Mouse (Mus musculus) myocyte (in vitro differentiated cells): ENCODE measurements around the gene Fcer1g. TPM values are rescaled to one million over a fixed set of nuclear protein-coding genes. Genes with fewer than 3 reads are reported as not detected.
"Not testable (repeated sequence)": the region's sequence is repeated elsewhere in the genome, so short reads cannot be mapped to it uniquely, and the experiment has no call there.

ENCODE experiments used
- H3K27me3 ChIP-seq: one replicate; pipeline ENCODE4 v1.6.1; 2011; ENCODE audit not compliant: control insufficient read depth, insufficient read depth, insufficient read length
- H3K36me3 ChIP-seq: one replicate; pipeline ENCODE4 v1.6.1; 2011; ENCODE audit not compliant: control insufficient read depth, insufficient read depth
- H3K4me2 ChIP-seq: one replicate; pipeline ENCODE4 v1.6.1; 2011; ENCODE audit warnings: low read depth, control low read depth
- H3K4me3 ChIP-seq: one replicate; pipeline ENCODE4 v1.5.1; 2011; ENCODE audit warnings: mild to moderate bottlenecking, control low read depth, moderate library complexity
- H3K79me2 ChIP-seq: one replicate; pipeline ENCODE4 v1.6.1; 2011; ENCODE audit not compliant: control insufficient read depth, insufficient read depth
- H3ac ChIP-seq: one replicate; pipeline ENCODE4 v1.6.1; 2011; ENCODE audit not compliant: control insufficient read depth, insufficient read length
- CEBPB ChIP-seq: IDR thresholded peaks from 2 replicates; pipeline ENCODE4 v1.6.1; 2011; ENCODE audit warnings: mild to moderate bottlenecking, moderate library complexity; ENCODE audit not compliant: poor library complexity, insufficient read depth, severe bottlenecking
- E2F4 ChIP-seq: IDR thresholded peaks from one replicate; pipeline ENCODE4 v1.6.1; 2011; ENCODE audit warnings: mild to moderate bottlenecking, control low read depth, moderate library complexity; ENCODE audit not compliant: insufficient read depth
- MAX ChIP-seq: IDR thresholded peaks from one replicate; pipeline ENCODE4 v1.6.1; 2011; ENCODE audit warnings: low read depth, mild to moderate bottlenecking, control low read depth
- MYOD1 ChIP-seq, 3 experiments: IDR thresholded peaks; one replicate each; pipeline ENCODE4 v1.6.1; 2011; ENCODE audit warnings: control low read depth in 2 of 3, low read depth in 2 of 3, mild to moderate bottlenecking in 2 of 3, moderate library complexity in 1 of 3; ENCODE audit not compliant: insufficient read length in 2 of 3, control insufficient read depth in 1 of 3
- MYOG ChIP-seq, 3 experiments: IDR thresholded peaks; one replicate each; pipeline ENCODE4 v1.6.1; 2011; ENCODE audit warnings: control low read depth in 2 of 3, low read depth in 2 of 3, mild to moderate bottlenecking in 2 of 3; ENCODE audit not compliant: insufficient read length in 2 of 3, control insufficient read depth in 1 of 3, insufficient read depth in 1 of 3
- POLR2A ChIP-seq: IDR thresholded peaks from one replicate; pipeline ENCODE4 v1.6.1; 2011; ENCODE audit warnings: low read depth, mild to moderate bottlenecking, control low read depth, moderate library complexity; ENCODE audit not compliant: insufficient read length
- POLR2AphosphoS2 ChIP-seq: IDR thresholded peaks from one replicate; pipeline ENCODE4 v1.6.1; 2011; ENCODE audit warnings: low read depth, control low read depth; ENCODE audit not compliant: insufficient read length
- REST ChIP-seq: IDR thresholded peaks from one replicate; pipeline ENCODE4 v1.6.1; 2011; ENCODE audit warnings: mild to moderate bottlenecking, control low read depth, moderate library complexity; ENCODE audit not compliant: insufficient read depth, insufficient read length
- SRF ChIP-seq: IDR thresholded peaks from one replicate; pipeline ENCODE4 v1.6.1; 2011; ENCODE audit warnings: low read depth; ENCODE audit not compliant: control insufficient read depth, insufficient read length
- TCF12 ChIP-seq: IDR thresholded peaks from one replicate; pipeline ENCODE4 v1.6.1; 2011; ENCODE audit warnings: mild to moderate bottlenecking, control low read depth; ENCODE audit not compliant: poor library complexity, insufficient read depth, severe bottlenecking
- TCF3 ChIP-seq: IDR thresholded peaks from one replicate; pipeline ENCODE4 v1.6.1; 2011; ENCODE audit warnings: low read depth, control low read depth; ENCODE audit not compliant: insufficient read length
- USF1 ChIP-seq: IDR thresholded peaks from one replicate; pipeline ENCODE4 v1.6.1; 2011; ENCODE audit warnings: low read depth, mild to moderate bottlenecking, control low read depth, moderate library complexity
- polyA plus RNA-seq: library from polyadenylated mRNA; unstranded; fragments of >200 nt; fragmentation: generic; extraction: Trizol; gene quantifications from one replicate; pipeline ENCODE4 v1.2.1, GENCODE M21; 2012; ENCODE audit warnings: missing spikeins

Fcer1g gene
- polyA plus RNA-seq, 1 experiment, result not detected

DNA sequence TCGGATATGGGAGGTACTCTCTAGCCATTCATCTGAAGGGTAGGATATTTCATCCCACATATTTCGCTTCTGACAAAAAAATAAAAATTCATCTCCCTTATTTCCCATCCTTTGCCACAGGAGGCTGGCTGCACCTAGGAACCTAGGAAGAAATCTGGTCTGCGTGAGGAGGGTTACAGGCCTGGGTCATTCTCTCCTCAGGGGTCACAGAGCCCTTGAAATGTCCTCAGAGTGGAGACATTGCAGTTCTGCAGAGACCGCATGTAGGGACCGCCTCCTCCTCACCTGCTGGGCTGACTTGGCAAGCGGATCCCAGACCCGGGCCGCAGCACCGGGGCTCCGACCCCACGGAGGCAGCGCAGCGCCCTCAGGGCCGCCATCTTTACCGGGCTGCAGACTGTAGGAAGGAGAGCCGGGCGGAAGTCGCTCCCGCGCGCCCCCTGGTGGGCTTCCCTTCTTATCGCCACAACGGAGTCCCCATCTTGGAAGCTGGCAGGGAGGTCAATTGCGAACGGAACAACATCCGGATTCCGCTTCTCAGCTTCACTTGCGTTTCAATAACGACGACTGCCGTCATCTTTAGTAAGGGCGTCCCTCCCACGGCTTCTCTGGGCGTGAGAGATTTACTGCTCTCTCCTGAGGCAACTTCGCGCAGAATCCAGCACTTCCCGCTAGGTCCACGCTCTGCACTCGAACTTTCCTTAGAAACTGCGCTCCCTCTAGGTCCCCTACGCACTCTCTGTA lies 12.7 kb upstream of the Fcer1g start:
- TF ChIP-seq MYOG (IDR thresholded peaks at IDR 0.05; ENCODE audit: control insufficient read depth in 1 of 3, insufficient read depth in 1 of 3, insufficient read length in 2 of 3, low read depth in 2 of 3) (no peak), POLR2AphosphoS2 (peak; percentile 67), POLR2A (peak; percentile 81)
- Histone ChIP-seq H3K4me2 (peak overlapping the region; percentile 98), H3K4me3 (peak overlapping the region; percentile 62), H3K27me3 (no peaks in the 10 kb centered on the region), H3K79me2 (peaks cover 29% of the 10 kb centered on the region), H3ac (no peak overlapping the region), H3K36me3 (no peaks in the 10 kb centered on the region)

DNA sequence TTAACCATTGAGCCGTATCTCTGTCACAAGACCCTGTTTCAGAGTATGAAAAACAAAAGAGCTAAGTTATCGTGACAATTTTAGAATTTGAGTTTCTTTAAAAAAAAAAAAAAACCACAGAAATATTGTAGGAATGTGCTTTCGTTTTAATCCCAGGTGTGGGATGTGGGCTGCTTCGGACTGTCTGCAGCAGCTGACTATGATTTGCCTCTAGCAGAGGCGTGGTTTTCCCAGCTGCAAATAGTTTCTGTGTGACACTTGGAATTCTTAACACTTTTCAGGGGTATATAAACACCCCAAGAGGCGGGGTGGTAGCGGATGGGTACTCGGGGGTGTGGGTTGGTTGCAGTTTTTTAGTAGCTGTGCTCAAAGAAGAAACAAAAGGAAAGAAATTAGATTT lies 11.2 kb upstream of the Fcer1g start:
- peaks cover 29% of the 10 kb centered on the region for H3K79me2 ChIP-seq
- no peak overlapping the region for H3ac ChIP-seq
- H3K4me2 ChIP-seq, result peak overlapping the region; percentile 97
- H3K36me3 ChIP-seq, result no peaks in the 10 kb centered on the region
- no peaks in the 10 kb centered on the region for H3K27me3 ChIP-seq
- peak overlapping the region; percentile 62 for H3K4me3 ChIP-seq
- TF ChIP-seq REST, result no peak
- TF ChIP-seq E2F4, result no peak
- peak in 2 of 3 experiments; percentile 6 to 54 for TF ChIP-seq MYOD1 (IDR thresholded peaks at IDR 0.05; ENCODE audit: control insufficient read depth in 1 of 3, insufficient read length in 2 of 3, low read depth in 2 of 3)
- TF ChIP-seq MYOG (IDR thresholded peaks at IDR 0.05; ENCODE audit: control insufficient read depth in 1 of 3, insufficient read depth in 1 of 3, insufficient read length in 2 of 3, low read depth in 2 of 3), result peak in 1 of 3 experiments; percentile 49
- TF ChIP-seq POLR2A, result no peak
- TF ChIP-seq CEBPB, result no peak
- TF ChIP-seq TCF3, result no peak
- TF ChIP-seq MAX, result no peak
- TF ChIP-seq USF1, result no peak
- TF ChIP-seq SRF, result no peak
- no peak for TF ChIP-seq POLR2AphosphoS2
- TF ChIP-seq TCF12, result peak; percentile 24

DNA sequence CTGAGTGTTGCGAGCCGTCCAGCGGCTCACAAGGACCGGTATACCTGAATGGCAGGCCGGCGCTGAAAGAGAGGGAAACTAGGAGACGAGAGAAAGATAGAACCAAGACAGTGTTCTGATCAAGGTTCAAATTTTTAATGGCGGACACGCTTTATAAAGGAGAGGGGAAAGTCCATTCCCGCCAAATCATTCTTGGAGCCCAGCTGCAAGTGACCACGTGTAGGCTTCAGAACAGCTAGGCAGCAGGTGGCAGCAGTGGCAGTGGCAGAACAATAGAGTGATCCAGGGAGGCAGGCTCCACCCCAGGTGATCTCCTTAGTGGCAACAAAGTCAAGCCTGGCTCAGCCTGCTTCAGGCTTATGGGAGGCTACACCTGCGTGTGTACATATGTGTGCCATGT lies 7.8 kb upstream of the Fcer1g start:
- Histone ChIP-seq H3K36me3 (peaks cover 13% of the 10 kb centered on the region), H3K79me2 (peaks cover 29% of the 10 kb centered on the region)
- H3ac ChIP-seq, H3K4me2 ChIP-seq, H3K4me3 ChIP-seq, H3K27me3 ChIP-seq: not testable (repeated sequence)

DNA sequence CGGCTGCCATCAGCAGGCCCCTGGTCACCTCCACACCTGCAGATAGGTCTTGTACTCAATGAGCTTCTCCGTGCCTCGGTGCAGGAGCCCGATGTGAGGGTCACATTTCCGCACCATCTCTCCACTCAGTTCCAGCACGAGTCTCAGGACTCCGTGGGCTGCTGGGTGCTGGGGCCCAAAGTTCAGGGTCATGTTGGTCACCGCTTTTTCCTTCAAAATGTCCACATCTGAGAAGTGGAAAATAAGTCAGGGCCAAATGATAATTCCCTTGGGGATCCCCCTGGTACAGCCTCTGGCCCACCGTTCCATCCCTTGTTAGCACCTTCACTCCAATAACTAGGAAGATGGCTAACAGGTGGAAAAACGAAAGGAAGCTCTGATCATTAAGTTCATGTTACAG lies 6.7 kb upstream of the Fcer1g start:
- no peaks in the 10 kb centered on the region for H3K27me3 ChIP-seq
- H3K36me3 ChIP-seq, result peaks cover 18% of the 10 kb centered on the region
- peaks cover 19% of the 10 kb centered on the region for H3K79me2 ChIP-seq
- TF ChIP-seq E2F4 (no peak), TCF3 (no peak), POLR2AphosphoS2 (no peak), POLR2A (no peak), REST (no peak), MAX (no peak), USF1 (no peak), SRF (no peak), MYOD1 (IDR thresholded peaks at IDR 0.05; ENCODE audit: control insufficient read depth in 1 of 3, insufficient read length in 2 of 3, low read depth in 2 of 3) (no peak), TCF12 (no peak), CEBPB (no peak)
- no peak overlapping the region for H3K4me3 ChIP-seq
- no peak overlapping the region for H3K4me2 ChIP-seq
- no peak overlapping the region for H3ac ChIP-seq

DNA sequence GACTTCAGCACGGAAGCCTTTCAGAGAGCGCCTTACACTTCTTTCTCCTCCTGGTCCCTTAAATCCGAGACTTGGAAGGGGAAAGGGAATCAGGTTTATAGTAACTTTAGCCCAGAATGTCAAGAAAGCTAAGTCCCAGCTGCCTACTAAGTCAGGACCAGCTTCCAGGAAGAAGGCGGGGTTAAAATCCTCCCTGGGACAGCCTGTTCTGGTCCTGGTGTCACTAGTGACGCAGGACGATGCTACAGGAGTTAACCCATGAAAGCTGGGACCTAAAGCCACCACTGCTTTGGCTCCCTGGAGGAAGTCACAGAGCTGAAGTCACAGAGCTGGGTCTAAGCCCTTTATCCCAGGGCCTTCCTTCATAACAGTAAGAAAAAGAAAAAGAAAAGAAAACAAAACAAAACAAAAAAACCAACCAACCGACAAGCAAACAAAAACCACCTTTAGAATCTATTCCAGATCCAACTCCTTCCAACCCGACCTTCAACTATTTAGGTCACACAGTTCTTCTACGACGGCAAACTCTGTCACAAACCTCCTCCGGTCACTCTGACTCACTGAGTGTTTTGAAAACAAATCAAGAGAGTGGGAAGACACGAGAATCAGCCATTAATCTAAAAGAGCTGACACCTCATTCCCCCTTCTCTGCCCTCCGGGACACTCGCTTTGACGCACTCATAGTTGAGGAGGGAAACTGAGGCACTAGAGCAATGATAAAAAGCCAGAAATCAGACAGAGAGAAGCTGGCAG lies 6.0 kb upstream of the Fcer1g start:
- H3K36me3 ChIP-seq, result peaks cover 25% of the 10 kb centered on the region
- no peak for TF ChIP-seq E2F4
- no peak for TF ChIP-seq CEBPB
- no peak for TF ChIP-seq TCF12
- no peak for TF ChIP-seq MAX
- TF ChIP-seq SRF, result no peak
- no peak for TF ChIP-seq MYOD1 (IDR thresholded peaks at IDR 0.05; ENCODE audit: control insufficient read depth in 1 of 3, insufficient read length in 2 of 3, low read depth in 2 of 3)
- no peak for TF ChIP-seq REST
- H3K79me2 ChIP-seq, result peaks cover 14% of the 10 kb centered on the region
- no peaks in the 10 kb centered on the region for H3K27me3 ChIP-seq
- H3K4me3 ChIP-seq, result no peak overlapping the region
- no peak overlapping the region for H3ac ChIP-seq
- H3K4me2 ChIP-seq, result no peak overlapping the region
